Mouse (Mus musculus): Measurements from ENCODE around the gene Sec11a.

GRCm38 (mm10) chr7:80970913-80971312, 23.3 kb upstream of the Sec11a start:
- TF ChIP-seq CTCF (IDR thresholded peaks at IDR 0.05; ENCODE audit: low read depth, low read length) (no peak), GATA1 (IDR thresholded peaks at IDR 0.05; ENCODE audit: borderline replicate concordance, low read length) (no peak), GATA2 (IDR thresholded peaks at IDR 0.05; ENCODE audit: borderline replicate concordance, low read depth, low read length) (no peak), POLR2AphosphoS5 (IDR thresholded peaks at IDR 0.05; ENCODE audit: insufficient replicate concordance, low read depth, low read length) (no peak)

All from G1E (cell line).